Mouse (Mus musculus) c-Kit-positive CD71-negative TER-119-negative erythroid progenitor cells, embryonic 14.5 days (primary cell): ENCODE results near the gene Reg4.

ENCODE experiments used
- DNase-seq: peaks from one replicate; pipeline ENCODE4 v3.0.0-alpha.2; 2013; ENCODE audit warnings: low read depth

Reg4 gene

GRCm38 (mm10) chr3:98282422-98282821, 60.5 kb downstream of the Reg4 start:
- DNase-seq = no peak

DNA sequence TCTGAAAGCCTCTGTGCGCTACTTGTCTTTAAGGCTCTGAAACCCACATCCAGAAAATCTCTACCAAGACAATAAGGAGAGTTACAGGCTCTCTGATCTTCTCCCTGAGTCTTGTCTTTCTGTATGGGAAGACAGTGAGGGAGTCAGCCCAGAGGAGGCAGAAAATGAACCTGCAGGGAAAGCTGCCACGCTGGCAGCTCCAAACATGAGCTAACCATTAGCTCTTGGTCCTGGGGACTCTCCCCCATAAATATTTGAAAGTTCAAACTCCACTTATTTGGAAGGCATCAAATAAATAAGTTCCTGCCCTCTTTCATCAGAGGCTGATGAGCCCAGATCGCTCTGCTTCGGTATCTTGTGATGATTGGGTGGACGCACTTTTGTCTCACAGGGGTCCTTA, 61.2 kb downstream of the Reg4 start:
- no peak for DNase-seq
